In genomic region chr14:87149684-87150083, GRCm38 (mm10) we compare ENCODE assay signal across 26 mouse cellular contexts.
"Had no signal": no experiment of that assay in that cellular context is flagged by ENCODE, and none has a peak within 500 bp of the region (broad histone marks: within the 10 kb centered on the region; RNA-seq: fewer than 3 reads in every experiment).

No protein-coding gene starts in this region.

- H3K27ac ChIP-seq: gastrocnemius, adult 2 months; heart, adult 2 months; heart, embryonic 10.5 days; hindbrain, embryonic 10.5 days; hindbrain, embryonic 12.5 days; hindbrain, embryonic 14.5 days; intestine, embryonic 15.5 days; layer of hippocampus, adult 2 months; limb, embryonic 13.5 days; limb, embryonic 15.5 days; liver, embryonic 15.5 days had no signal

- H3K9me3 ChIP-seq: heart, embryonic 10.5 days; heart, embryonic 12.5 days; hindbrain, embryonic 10.5 days; hindbrain, embryonic 12.5 days; intestine, embryonic 15.5 days; limb, embryonic 13.5 days; limb, embryonic 15.5 days; liver, embryonic 15.5 days had no signal

- H3K4me3 ChIP-seq: gastrocnemius, adult 2 months; heart, adult 2 months; heart, embryonic 10.5 days; heart, embryonic 12.5 days; hindbrain, embryonic 10.5 days; hindbrain, embryonic 12.5 days; intestine, embryonic 15.5 days; layer of hippocampus, adult 2 months; limb, embryonic 13.5 days; limb, embryonic 15.5 days; liver, embryonic 15.5 days had no signal

- ATAC-seq: hindbrain, embryonic 16.5 days; inflammation-experienced regulatory T-cells, adult 6 months; intestine, embryonic 15.5 days; intestine, postnatal 0 days had no signal

- H3K4me2 ChIP-seq: heart, embryonic 12.5 days; hindbrain, embryonic 12.5 days; hindbrain, embryonic 14.5 days; intestine, embryonic 15.5 days; limb, embryonic 13.5 days; limb, embryonic 15.5 days; liver, embryonic 15.5 days had no signal

- H3K36me3 ChIP-seq: heart, embryonic 10.5 days; heart, embryonic 12.5 days; hindbrain, embryonic 10.5 days; hindbrain, embryonic 12.5 days; intestine, embryonic 15.5 days; limb, embryonic 13.5 days; limb, embryonic 15.5 days; liver, embryonic 15.5 days had no signal

- H3K9ac ChIP-seq: heart, embryonic 12.5 days; hindbrain, embryonic 12.5 days; hindbrain, embryonic 14.5 days; intestine, embryonic 15.5 days; limb, embryonic 13.5 days; limb, embryonic 15.5 days; liver, embryonic 15.5 days had no signal

- DNase-seq: gastrocnemius, adult 2 months; gastrocnemius, postnatal 10 days; gastrocnemius, postnatal 25 days; heart, adult 2 months; heart, postnatal 10 days; heart, postnatal 4 days; kidney, adult 18-20 months; kidney, adult 8-10 months; kidney, postnatal 10 days; kidney, postnatal 25 days; kidney, postnatal 4 days; layer of hippocampus, postnatal 36 days; left cerebral cortex, postnatal 4 days had no signal

- H3K4me1 ChIP-seq: hindbrain, embryonic 12.5 days; intestine, embryonic 15.5 days; limb, embryonic 13.5 days; limb, embryonic 15.5 days had no signal

- H3K27me3 ChIP-seq: heart, embryonic 12.5 days; hindbrain, embryonic 12.5 days; intestine, embryonic 15.5 days; limb, embryonic 13.5 days; limb, embryonic 15.5 days; liver, embryonic 15.5 days had no signal
